Mouse (Mus musculus) G1E-ER4 (cell line): ENCODE results near the gene Lyl1. TPM values are rescaled to one million over a fixed set of nuclear protein-coding genes. Genes with fewer than 3 reads are reported as not detected.

ENCODE experiments used
- GATA1 ChIP-seq: IDR thresholded peaks from one replicate; pipeline ENCODE4 v1.8.0; 2012; ENCODE audit warnings: low read length, inconsistent platforms
- polyA plus RNA-seq: library from polyadenylated mRNA; stranded (reverse); fragments of >175 nt; gene quantifications from 2 replicates; pipeline ENCODE4 v1.2.3, GENCODE M21; 2012

The Lyl1 gene
- polyA plus RNA-seq, result 435 and 447 TPM in 2 replicates

DNA sequence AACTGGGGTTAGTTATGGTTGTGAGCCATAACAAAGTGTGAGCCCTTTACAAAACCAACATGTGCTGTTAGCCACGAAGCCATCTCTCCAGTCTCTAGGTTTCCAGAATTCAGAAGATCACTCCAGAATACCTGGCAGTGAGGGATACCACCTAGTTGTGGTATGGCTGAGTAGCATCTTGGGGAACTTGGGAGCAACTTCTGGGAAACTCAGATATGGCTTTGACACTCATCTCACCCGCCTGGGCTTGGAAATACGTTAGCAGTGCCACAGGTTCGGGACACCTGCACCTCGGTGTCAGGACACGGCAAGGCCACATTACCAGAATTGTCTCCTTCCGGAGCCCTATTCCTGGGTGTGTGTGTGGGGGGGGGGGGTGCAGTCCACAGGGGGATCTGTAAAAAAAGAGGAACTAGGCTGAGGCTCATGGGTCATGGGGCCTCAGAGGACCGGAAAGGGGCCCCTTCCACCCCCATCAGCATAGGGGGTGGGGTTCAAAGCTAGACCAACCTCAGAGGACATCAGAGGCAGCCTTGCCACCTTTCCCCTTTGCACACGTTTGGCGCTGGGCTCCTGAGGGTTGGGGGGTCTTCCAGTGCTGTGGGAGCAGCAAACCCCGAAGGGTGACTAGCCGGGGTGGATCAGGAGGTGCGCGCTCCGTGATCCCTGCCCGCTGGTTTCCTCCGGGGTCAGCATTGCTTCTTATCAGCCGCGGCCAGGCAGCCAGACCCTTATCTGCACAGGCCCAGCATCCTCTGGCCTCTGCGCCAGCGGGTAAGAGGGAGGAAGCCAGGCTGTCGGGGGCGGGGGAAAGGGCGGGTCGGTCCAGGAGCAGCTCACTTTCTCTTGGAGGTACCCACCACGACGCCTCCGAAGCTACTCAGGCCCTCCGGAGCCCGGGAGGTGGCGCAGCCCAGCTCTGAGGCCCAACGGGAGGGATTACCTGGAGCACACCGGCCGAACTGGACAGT is at the start of gene Lyl1:
TSS of gene Lyl1 (plus strand) at position 517 of the 971 bp plus-strand sequence.
- TF ChIP-seq GATA1, result peak; percentile 53

DNA sequence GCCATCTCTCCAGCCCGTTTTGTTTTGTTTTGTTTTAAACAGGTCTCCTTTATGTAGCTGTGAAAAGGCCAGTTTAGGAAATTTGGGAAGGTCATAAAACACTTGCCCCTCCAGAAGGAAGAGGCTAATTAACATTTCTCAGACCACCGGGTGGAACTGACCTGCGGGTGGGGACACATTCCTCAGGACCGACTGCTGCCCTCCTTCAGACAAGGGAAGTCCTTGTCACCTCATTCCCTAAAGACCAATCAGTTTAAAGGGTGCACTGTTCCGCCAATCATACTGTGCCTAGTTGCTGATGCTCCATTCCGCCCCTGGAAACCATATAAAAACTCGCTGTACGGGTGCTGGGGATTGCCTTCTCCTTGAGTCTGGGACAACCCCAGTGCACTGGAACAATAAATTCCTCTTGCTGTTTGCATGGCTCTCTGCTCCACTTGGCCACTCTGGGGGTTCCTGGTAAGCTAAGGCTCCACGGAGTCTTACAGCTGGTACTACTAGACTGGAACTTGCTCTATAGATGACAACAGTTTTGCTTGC is 48.1 kb upstream of the Lyl1 start:
- no peak for TF ChIP-seq GATA1

DNA sequence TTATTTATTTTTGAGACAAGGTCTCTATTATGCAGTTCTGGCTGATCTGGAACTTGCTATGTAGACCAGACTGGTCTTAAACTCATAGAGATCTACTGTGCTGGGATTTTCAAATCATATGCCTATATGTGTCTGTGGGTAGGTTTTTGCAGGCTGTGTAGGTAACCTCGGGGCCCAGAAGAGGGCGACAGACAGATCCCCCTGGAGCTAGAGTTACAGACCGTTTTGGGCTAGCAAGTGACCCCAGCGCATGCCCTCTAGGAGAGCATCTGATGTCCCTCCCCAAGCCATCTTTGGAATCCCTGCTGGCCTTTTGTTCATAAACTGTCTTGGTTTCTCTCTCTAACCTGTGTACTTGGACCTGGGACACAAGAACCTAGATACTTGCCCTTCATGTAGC is 46.7 kb upstream of the Lyl1 start:
- TF ChIP-seq GATA1, result no peak

DNA sequence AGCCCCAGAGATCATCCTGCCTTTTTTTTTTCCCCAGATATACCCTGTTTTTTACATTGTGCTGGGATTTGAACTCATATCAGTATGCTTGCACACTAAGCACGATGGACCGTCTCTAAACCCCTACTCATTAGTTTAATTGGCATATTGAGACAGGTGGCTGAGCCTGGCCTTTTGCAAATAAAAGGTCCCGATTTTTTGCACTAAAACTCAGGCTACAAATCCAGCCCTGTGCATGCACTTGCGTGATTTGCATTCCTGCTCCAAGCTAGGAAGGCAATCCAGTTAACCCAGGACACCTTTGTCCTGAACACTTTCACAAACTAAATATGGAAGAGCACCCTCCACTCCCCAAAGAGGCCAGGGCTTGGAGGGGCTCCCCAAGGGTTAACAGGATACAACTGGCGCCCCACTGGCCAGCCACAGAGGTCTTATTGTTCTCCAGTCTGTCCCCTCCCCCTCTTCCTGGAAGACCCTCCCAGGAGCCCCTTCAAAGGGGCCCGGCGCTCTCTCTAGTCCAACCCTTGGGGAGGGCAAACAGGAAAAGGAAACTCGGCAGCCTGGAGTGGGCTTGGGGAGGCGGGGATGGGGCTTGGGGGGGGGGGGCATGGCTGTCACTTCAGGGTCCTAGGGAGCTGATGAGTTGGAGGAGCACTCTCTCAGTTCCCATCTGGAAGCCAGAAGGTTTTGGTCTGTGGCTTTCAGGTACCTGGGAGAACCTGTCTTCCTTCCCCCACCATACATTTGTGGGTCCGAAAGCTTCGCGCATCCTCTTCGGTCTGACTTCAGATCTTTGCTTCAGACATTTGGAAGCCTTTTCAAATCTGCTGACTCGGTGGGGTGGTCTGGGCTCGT is 45.7 kb upstream of the Lyl1 start:
- no peak for TF ChIP-seq GATA1

DNA sequence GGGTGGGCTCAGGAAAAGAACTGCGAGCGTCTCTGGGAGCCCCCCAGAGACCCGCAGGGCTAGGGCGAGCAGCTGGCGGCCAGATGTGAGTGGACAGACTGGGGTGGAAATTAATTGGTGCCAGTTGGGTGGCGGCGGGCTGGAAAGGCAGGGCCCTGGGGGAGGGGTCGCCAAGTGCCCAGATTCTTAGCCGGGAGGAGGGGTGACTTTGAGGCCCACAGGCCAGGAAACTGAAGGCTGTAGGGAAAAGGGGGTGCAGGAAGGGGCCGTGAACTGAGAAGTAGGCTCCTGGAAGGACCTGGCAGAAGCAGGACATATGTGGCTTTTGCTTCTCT is 45.1 kb upstream of the Lyl1 start:
- no peak for TF ChIP-seq GATA1

DNA sequence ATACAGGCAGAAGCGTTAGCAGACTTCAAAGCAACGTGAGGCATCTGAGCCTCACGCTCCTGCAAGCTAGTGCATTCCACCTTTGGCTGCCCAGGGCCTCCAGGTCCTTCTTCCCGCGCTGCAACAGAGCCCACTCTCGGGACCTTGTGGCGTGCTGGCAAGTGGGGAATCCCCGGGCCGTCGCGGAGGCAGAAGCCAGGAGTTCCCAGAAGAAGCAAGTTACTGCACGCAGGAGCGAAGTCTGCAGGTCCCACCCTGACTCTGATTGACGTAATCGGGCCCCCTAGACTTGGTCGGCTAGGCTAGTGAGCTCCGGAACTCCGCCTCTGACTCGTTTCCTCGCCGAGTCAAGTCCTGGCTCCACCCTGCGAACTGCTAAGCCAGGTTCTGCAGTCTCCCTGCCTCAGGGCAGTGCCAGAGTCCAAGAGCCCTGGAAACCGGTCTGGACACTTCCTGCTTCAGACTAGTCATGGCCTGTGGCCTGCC is 44.6 kb upstream of the Lyl1 start:
- no peak for TF ChIP-seq GATA1

DNA sequence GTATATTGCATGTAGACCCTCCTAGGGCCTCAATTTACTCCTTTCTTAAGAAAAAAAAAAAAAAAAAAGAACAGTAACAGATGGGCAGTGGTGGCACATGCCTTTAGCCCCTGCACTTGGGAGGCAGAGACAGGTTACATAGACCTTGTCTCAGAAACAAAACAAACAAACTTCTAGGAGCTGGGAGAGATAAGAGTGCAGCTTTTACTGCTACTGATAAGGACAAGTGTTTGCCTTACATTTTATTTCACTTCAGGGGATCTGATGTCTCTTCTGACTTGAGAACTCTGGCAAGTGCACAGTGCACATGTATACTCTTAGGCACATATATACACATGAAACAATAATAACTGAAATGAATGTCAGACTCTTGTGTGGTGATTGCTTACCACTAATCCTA is 44.1 kb upstream of the Lyl1 start:
- peak; percentile 73 for TF ChIP-seq GATA1

DNA sequence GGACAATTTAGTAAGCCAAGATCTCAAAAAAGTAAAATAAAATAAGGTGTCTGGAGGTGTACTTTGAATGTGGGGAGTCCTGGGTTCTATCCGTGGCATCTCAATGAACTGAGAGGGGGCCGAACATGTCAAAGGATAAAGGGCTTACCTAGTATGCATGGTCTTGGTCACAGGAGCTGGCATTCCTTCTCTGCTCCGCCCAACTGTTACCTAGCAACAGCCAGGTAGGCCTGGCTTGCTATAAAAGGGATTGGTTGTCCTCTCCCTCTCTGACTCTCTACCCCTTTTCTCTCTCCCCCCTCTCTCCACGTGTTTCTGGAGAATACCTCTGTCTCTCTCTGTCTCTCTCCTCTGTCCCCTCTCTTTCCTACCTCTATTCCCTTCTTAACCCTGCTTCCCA is 43.6 kb upstream of the Lyl1 start:
- TF ChIP-seq GATA1, result no peak

DNA sequence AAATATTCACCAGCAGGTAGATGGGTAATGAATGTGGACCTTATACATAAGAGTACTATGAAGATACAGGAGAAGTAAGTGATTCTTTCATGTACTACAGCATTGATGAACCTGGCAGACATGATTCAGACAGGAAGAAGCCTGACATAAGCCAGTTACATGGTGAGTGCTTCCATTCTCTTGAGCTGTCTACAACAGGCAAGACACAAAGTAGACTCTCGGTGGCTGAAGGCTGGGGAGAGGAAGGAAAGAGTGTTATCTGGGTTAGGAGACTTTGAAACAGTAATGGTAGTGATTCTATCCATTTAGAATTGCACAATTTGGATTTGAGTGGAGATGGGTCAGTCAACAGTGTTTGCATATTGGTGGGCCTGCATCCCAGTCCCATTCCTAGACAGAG is 42.3 kb upstream of the Lyl1 start:
- TF ChIP-seq GATA1, result no peak

DNA sequence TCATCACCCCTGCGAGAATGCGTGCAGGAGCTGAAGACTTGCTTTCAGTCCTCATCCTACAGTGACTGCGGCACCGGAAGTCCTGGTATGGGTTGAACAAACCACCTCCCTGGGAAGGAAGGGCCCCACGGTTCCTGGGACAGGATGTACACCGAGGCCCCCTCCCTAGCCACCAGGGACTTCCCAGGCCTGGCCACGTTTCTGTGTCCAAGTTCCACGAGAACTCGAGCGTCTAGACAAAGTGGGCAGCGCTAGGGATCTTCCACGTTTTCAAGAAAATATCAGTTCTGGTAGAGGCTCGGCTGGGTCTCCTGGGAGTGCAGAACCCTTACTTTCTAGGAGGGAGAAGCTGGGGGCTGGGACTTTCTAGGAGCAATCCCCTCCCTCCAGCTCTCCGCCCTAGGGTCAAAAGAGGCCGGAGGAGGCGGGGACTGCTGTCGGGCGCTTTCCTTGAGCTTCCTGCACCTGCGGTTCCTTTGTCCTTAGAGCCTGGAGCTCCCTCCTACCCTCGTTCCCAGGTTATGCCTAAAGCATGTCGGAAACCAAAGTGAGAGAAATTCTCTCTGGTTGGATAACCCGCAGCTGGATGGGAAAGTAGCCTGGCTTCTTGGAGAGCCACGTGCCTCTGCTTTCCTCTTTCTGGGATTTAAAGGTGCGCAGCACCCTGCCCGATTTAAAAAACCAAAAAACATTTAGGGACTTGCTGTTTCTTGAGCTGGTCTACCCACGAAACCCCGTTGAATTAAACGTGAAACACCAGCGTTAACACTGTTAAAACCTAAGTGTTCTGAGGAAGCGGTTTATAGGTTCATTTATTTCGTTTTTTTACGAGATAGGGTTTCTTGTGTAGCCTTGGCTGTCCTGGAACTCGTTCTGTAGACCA is 41.1 kb upstream of the Lyl1 start:
- no peak for TF ChIP-seq GATA1

DNA sequence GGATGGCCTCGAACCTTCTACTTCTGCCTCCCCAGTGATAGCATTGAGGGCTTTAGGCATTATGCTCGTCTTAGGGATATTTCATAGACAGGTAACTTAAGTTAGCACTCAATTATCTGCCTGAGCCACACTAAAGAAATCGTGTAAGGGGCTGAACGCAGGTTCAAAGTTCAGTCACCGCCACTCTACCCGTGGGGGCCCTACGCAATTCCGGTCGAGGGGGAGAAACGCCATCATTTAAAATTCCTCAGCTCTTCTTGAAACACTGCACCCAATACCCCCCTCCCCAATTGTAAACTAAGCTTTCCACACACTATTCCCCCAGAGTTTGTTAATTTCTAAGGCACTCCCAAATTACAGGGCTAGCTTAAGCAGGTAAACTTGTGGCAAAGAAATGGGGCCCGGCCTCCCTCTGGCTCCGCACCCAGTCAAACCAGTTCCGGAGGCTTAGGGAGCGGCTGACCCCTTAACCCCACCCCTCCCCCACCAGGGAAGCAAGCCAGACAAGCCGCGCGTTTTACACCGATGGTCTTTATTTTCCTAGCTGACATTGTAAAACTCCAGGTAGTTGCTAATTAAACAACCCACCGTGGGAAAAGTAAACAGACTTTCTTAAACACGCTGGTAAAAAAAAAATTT is 40.3 kb upstream of the Lyl1 start:
- no peak for TF ChIP-seq GATA1

DNA sequence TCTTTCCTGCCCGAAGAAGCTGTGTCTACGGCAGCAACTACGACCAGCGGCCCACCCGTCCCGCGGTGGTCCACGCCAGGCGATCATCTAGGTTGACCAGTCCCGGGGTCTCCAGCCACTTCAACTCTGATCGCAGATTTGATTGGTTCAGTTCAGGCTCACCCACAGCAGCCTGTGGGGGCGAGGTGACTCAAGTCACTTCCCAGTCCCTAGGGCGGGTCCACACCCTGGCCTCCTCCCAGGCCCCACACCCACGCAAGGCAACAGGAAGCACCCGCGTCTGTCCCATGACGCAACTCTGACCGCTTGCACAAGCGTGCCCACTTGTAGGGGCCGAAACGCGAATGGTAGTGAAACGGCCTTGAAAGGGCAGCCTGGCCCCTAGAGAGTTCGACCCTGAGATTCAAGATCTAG is 39.8 kb upstream of the Lyl1 start:
- no peak for TF ChIP-seq GATA1

DNA sequence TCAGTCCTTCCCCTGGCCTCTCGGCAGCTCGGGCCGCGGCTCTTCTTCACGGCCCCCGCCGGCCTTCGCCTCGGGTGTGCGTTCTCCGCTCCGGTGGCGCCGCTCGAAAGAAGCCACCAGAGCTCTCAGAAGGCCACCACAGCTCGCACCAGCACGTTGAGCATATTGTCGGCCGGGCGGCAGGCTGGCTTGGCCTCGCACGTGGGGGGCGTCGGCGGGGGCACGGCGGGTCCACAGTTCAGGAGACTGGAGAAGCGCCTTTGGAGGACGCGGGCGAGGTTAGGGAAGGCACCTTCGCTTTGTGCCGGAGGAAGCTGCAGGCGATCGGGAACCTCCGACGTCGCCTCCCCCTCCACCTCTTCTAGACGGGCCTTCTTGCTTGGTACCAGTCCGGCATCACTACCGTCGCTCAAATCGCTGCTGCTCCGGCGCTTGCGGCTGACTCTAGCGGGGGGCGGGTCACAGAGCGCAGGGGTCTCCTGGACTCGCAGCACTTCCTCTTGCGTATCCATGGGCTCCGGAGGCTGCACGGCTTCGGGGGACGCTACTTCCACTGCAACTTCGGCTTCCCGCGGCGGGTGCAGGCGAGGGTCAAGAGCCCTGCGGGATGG is 39.2 kb upstream of the Lyl1 start:
- no peak for TF ChIP-seq GATA1

DNA sequence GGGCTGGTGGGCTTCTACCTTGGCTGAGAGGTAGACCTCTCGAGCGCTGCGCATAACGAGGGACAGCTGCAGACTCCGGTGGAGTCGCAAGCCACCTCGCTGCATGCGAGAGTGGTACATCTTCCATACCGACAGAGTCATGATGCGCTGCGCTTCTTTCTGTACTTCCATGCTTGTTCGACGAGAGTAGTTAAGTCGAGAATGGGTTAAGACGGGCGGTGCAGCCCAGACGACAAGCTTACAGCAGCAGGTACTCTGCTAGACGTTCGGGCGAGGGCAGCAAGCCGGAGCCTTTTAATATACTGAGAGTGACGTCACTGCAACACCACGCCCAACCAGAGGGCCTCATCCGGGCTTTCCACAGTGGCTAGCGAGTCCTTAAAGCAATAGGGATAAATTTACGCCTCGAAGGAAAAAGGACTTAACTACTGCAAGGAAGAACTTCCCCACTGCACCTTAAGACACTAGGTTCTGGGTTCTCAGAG is 38.6 kb upstream of the Lyl1 start, which contains the start of gene Ier2:
TSS of gene Ier2 (minus strand) at position 272 of the 485 bp plus-strand sequence.
- no peak for TF ChIP-seq GATA1
